Mouse (Mus musculus) common myeloid progenitor, adult 5-6 weeks (primary cell): ENCODE measurements around the gene Reln. TPM values are rescaled to one million over a fixed set of nuclear protein-coding genes. Genes with fewer than 3 reads are reported as not detected.

Experiments
- ATAC-seq: replicated peaks from 2 replicates; pipeline ENCODE4 v1.8.0; 2016; ENCODE audit warnings: low read depth, mild to moderate bottlenecking, moderate TSS enrichment, inconsistent platforms; ENCODE audit not compliant: poor library complexity, severe bottlenecking
- total RNA-seq: library from RNA; stranded (forward); fragments of 200-1000, 187-1606 nt; gene quantifications from 2 replicates; pipeline ENCODE4 v1.2.3, GENCODE M21; 2017

Reln gene
- 0.69 TPM in 1 of 2 replicates, not detected in the other for total RNA-seq

DNA sequence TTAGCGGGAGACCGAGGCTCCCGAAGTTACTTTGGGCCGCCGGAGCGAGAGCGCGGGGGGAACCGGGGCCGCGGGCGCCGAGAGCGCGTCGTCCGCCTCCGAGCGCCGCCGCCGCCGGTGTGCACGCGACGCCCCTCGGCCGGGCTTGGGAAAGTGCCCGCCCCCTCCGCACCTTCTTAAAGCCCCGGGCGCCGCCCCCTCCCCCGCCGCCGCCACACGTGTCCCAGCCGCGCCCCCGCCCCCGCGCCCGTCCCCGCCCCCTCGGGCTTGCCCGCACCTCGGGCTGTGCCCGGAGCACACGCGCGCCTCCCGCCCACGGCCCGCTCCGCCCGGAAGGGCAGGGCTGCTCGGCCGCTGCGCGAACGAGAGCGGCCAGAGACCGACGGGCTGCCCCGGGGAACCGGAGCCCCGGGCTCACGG is at the start of gene Reln:
Gene Reln (minus strand): TSS at position 147 of the 420 bp plus-strand sequence.
- no peak for ATAC-seq

DNA sequence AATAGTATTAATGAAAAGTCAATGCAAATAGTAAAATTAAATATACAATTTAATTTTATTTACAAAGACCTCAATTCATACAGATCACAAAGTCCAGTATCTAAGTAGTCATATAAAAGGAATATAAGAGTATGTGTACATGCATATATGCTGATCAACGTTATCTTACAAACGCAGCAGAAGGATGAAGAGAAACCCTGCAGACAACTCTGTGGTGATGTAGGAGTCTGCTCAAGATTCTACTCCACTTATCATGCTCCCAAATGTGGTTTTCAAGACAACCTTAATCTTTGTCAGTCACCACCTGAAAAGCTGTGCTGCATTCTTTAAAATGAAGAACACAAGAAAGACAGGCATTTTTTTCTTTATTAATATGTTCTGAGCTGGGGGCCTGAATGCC is 44.0 kb upstream of the Reln start:
- ATAC-seq = no peak

GRCm38 (mm10) chr5:22360510-22360909 is 16.0 kb upstream of the Reln start:
- ATAC-seq = no peak

GRCm38 (mm10) chr5:22348412-22348811 is 3.9 kb upstream of the Reln start:
- ATAC-seq = peak; percentile 75

GRCm38 (mm10) chr5:22347732-22348131 is 3.2 kb upstream of the Reln start:
- ATAC-seq = no peak

DNA sequence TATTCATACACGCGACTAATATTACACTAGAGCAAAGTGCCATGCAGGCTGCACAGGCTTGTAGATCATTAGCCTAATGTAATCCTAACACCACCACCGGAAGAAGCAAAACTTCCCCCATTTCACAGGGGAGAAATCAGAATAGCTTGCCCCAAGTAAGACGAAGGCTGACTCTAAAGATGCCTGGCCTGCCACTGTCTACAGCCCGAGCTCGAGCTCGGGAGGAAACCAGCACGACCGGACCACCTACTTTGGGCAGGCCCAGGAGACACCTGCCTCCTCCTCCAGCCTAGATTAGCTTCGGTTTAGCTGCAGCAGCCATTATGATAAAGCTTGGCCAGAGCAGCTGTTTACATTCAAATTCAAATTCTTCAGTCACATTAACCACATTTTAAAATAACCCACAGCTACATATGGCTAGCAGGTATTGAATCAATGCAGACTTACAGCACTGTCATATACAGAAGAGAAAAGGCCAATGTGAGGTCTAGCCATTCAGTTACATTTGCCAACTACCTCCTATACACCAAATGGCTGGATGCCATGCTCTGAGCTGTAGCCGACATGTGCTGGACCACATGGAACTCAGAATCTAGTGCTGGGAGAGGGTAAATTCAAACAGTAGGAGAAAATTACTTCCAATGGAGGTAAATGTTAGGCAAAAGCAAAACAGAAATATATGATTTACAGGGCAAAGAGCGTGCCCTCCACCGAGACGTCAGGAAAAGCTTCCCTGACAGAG is 1.6 kb upstream of the Reln start:
- ATAC-seq = no peak

DNA sequence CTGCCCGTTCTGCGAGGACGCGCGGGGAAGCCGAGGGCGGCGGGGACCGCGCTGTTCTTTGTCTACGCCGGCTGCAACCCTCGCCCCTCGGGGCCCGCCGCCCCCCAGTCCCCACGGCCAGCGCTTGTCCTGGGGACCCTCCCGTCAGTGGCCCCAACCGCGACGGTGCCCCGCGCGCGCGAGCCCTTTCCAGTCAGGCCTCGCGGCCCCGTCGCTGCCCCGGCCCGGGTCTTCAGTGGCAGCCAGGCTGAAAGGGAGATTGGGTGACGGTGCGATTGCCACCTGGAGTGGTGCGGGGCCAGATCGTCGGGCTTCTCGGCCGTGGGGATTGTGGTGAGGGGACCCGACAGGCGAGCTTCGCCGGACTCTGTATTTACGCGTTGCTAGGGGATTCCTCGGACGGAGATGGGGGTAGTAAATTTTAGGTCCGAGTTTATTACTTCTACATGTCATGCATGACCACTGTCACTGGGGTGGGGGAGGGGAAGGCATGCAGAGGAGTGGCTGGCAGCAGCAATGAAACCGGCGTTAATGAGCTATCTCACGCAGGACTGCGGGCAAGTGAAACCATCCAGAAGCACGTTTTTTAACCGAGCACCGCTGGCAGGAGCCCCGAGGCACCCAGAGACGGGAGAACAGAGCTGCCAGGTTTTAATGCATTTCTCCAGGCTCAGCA is 612 bp upstream of the Reln start:
- ATAC-seq = no peak

- ATAC-seq = no peak
Measured at GRCm38 (mm10) chr5:22343843-22344555, 503 bp downstream of the Reln start.

DNA sequence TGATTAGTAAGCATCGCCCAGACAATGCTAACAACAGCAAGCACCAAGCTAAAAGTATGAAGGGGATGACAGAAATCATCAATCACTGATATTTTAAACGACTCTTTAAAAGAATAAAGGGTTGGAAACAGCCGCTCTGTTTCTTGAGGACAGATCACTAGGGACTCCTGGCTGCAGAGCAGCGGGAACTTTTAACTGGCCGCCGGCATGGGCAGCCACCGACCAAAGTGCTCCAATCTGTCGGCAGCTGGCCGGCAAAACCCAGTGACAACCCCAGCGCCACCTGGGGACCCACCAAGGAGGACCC is 1.0 kb downstream of the Reln start:
- no peak for ATAC-seq

DNA sequence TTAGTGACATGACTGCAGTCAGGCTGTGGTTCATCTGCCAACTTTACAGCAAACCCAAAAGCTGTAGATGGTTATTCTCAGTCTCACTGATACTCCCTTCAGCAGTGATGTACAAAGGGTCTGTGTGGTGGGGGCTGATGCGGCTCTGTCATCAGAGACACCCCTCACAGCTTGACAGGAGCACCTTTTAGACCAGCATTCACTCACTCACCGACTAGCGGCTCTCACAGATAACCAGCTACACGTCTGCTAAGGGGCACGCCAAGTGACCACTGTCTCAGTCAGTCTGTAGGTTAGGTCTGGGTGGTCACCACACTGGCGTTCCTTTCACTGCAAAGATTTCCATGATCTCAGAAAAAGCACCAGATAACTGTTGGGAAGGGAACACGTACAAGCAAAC is 2.0 kb downstream of the Reln start:
- ATAC-seq = no peak

GRCm38 (mm10) chr5:22340991-22341390 is 3.5 kb downstream of the Reln start:
- ATAC-seq = no peak

DNA sequence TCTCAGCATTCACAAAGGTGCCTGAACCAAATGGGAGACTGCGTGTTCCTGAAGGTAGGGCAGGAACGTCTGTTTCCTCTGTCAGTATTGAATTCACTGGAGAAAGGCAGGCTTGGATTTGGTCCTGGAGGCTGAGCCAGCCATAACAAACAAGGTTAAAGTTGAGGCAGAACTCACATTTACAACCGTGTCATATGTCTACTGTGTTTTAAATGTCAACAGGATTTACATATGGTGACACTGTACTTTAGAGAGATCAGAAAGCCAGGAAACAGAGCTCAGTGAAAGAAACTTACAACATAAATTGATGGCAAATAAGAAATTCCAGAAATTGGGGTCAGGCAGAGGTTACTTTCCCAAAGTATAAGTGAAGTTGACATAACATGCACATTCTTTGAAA is 9.1 kb downstream of the Reln start:
- no peak for ATAC-seq

GRCm38 (mm10) chr5:22330802-22331201 is 13.7 kb downstream of the Reln start:
- ATAC-seq = no peak

GRCm38 (mm10) chr5:22328431-22329359 is 15.8 kb downstream of the Reln start:
- ATAC-seq = no peak

DNA sequence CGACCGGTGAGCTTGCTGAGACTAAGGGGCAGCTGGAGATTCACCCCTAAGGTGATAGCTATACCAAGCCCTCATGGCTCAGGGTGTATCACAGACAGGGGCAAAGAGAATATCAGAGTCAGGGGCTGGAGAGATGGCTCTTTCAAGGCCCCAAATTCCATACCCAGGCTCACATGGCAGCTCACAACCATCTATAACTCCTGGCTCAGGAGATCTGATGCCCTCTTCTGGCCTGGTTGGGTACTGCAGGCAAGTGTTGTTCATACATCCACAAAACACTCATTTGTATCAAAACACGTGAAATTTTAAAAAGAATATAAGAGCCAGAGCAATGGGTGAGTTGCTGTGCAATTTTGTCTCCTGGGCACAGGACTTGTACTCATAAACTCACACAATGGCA is 17.3 kb downstream of the Reln start:
- 0 out of 2 replicates have a peak, but pooled peaks have one; percentile 29 for ATAC-seq

DNA sequence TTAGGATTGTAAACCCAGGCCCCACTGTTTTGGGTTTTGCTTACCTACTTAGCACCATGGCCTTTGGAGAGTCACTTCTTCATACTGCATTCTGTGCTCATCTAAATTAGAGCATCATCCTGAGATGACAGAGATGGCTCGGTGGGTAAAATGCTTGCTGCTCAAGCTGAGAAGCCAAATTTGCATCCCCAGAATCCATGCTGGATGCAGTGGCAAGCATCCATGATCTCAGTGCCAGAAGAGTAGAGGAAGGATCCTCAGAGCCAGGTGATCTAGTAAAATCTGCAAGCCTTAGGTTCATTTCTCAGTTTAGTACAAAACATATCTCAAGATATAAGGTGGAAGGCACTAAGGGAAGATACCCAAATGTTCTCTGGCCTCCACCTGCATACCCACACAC is 20.7 kb downstream of the Reln start:
- ATAC-seq = no peak

DNA sequence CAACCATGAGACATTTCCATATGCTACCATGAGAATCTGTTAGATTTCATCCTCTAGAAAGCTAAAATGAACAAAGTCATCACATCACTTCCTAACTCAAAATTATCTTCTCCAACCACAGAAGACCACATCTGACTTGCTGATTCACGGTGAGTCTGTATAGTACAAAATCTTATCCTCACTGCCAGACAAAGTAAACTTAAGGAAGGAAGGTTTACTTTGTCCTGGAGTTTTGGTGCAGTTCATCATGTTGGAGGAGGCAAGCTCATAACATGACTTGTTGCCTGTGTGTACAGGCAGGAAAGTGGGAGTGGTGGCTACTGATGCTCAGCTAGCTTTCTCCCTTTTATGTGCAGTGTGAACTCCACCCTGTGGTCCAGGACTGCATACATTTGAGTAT is 26.7 kb downstream of the Reln start:
- ATAC-seq = no peak

- ATAC-seq = no peak
Measured at GRCm38 (mm10) chr5:22316471-22316870, 28.0 kb downstream of the Reln start.

- ATAC-seq = no peak
Measured at GRCm38 (mm10) chr5:22315990-22316389, 28.5 kb downstream of the Reln start.

DNA sequence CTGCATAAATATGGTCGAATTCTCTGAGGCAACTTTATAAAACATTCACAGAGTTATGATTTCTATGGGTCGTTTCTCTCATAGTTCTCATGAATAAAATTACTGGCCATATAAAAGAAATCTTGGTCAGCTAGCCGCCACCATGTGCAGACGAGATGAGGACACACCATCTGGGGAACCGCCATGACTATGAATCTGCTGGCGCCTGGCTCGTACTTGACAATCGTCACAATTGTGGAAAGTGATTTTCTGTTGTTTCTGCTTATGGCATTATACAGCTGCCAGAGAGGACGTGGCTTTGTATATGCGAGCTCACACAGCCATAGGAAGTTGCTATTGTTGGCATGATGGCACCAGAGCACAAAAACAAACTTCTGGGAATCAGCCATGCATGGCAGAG is 31.5 kb downstream of the Reln start:
- no peak for ATAC-seq
